Mouse (Mus musculus): ENCODE data around the gene Bhlhe41.

The Bhlhe41 gene

GRCm38 (mm10) chr6:145845611-145846010, 19.7 kb downstream of the Bhlhe41 start:
- no peak for DNase-seq (ENCODE audit: low spot score)

GRCm38 (mm10) chr6:145835359-145835758, 30.0 kb downstream of the Bhlhe41 start:
- DNase-seq (ENCODE audit: low spot score): no peak

DNA sequence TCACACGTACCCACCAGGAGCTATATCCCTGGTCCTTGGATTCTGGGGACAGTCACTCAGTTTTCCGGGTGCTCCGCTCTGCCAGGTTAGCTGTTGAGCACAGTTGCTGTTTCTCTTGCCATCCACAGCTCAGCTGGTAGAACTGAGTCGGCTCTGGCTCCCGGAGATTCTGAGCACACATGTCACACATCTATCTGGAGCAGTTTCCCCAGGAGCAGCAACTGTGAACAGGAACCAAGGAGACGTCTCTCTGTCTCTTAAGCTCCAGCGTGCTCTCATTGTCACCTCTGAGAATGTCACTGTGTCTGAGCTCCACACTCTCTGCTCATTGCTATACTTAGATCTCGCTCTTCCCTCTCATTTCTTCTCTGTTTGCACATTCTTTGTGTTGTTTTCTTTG, 32.4 kb downstream of the Bhlhe41 start:
- no peak for DNase-seq (ENCODE audit: low spot score)

DNA sequence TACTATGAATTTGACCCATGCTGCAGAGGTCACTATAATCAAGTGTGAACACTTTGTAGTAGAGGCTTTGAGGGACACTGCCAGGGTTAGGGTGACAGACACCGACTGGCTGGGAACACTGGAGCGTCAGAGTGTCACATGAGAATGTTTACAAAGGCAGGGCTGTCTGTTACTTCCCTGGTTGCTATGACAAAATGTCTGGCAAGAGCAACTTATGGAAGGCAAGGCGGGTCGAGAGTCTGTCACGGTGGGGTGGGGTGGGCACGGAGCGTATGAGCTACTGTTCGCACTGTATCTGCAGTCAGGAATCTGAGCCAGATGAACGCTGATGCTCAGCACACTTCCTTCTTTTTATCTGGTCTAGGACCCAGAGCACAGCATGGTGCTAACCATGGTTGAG, 34.7 kb downstream of the Bhlhe41 start:
- no peak for DNase-seq (ENCODE audit: low spot score)

DNA sequence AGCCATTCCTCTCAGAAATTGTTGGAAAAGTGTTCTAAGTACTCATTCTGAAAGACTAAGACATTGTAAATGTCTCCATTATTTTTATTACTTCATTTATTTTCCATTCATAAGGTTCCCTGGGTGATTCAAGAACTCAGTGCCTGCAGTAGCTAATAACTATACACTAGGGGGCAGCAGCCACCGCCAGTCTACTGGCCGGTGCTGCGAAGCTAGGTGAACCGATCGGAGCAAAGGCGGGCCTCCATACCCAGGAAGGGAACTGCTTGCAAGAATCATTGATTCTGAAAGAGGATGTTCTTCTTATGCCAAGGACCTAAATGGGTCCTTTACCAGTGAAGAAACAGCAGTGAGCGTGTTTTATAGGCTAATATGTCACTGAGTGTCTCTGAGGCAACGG, 35.2 kb downstream of the Bhlhe41 start:
- DNase-seq (ENCODE audit: low spot score): peak; percentile 58

- no peak for DNase-seq (ENCODE audit: low spot score)
Observed at GRCm38 (mm10) chr6:145829062-145829835, 36.1 kb downstream of the Bhlhe41 start.

- DNase-seq (ENCODE audit: low spot score): no peak
Observed at GRCm38 (mm10) chr6:145826305-145826704, 39.1 kb downstream of the Bhlhe41 start.

DNA sequence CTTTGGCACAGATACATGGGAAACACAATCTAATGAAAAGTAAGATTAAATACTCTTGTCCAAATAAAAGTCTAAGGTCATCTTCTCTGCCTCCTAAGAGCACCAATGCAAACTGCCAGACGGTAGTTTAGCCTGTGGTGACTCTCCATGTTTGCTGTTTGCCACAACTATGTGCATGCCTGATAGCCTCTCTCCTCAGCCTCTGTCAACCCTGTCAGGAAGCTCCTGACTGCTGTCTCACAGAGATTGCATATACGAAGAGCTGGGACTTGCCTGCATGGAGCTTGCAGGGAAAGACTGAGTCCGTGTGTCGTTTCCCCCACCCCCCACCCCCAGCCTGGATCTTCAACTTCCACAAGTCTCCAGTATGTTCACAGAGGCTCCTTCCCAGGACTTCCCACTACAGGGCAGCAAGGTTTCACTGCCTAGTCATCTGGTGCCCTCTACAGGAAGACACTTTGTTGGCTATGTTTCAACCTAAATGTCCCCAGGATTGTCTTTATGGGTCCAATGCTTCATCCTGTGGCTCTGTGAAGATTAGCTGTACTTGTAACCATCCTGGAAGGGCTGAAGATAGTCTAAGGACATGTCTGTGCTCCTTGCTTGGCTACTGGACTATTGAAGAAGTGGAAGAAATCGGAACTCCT, 41.6 kb downstream of the Bhlhe41 start:
- DNase-seq (ENCODE audit: low spot score): no peak

- no peak for DNase-seq (ENCODE audit: low spot score)
Observed at GRCm38 (mm10) chr6:145823103-145823502, 42.3 kb downstream of the Bhlhe41 start.

GRCm38 (mm10) chr6:145822218-145822617, 43.1 kb downstream of the Bhlhe41 start:
- no peak for DNase-seq (ENCODE audit: low spot score)

- no peak for DNase-seq (ENCODE audit: low spot score)
Observed at GRCm38 (mm10) chr6:145819151-145819550, 46.2 kb downstream of the Bhlhe41 start.

DNA sequence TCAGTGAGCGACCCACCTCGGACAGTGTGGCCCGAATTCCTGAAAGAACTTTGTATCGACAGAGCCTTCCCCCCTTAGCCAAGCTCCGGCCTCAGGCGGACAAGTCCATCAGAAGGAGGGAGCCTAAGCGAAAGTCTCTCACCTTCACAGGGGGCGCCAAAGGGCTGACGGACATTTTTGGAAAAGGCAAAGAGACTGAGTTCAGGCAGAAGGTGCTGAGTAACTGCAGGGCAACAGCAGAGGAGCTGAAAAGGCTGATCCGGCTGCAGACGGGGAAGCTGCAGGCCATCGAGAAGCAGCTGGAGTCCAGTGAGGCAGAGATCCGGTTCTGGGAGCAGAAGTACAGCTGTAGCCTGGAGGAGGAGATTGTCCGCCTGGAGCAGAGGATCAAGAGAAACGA, 50.2 kb downstream of the Bhlhe41 start:
- no peak for DNase-seq (ENCODE audit: low spot score)

GRCm38 (mm10) chr6:145811174-145811573, 54.2 kb downstream of the Bhlhe41 start:
- no peak for DNase-seq (ENCODE audit: low spot score)

- no peak for DNase-seq (ENCODE audit: low spot score)
Observed at GRCm38 (mm10) chr6:145810015-145810414, 55.3 kb downstream of the Bhlhe41 start.

GRCm38 (mm10) chr6:145809566-145809965, 55.8 kb downstream of the Bhlhe41 start:
- DNase-seq (ENCODE audit: low spot score): no peak

All from ovary, postnatal 14 days (tissue).